Mouse (Mus musculus): ENCODE results near the gene Fam117a.

The Fam117a gene

GRCm38 (mm10) chr11:95330662-95331061, 6.2 kb upstream of the Fam117a start:
- no peak for DNase-seq (ENCODE audit: low spot score in 2 of 2)

GRCm38 (mm10) chr11:95333209-95333608, 3.6 kb upstream of the Fam117a start:
- DNase-seq (ENCODE audit: low spot score in 2 of 2) = no peak

DNA sequence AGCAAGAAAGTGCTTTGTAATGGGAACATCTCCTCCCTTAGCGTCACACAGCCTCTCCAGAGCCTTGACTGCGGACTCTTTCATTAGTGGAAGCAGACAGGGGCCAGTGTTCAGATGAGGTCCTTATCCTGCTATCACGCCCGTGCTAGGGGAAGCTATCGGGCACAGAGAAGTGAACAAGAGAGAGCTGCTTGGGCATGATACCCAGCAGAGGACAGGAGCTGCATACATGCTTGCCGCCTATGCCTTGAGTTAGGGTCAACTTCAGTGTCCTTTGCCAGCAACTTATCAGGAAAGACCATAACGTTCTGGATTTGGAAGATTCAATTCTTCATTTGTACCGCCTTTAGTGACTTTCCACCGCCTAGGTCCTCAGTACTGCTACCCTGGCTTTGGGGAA, 3.0 kb upstream of the Fam117a start:
- DNase-seq (ENCODE audit: low spot score in 2 of 2) = no peak

DNA sequence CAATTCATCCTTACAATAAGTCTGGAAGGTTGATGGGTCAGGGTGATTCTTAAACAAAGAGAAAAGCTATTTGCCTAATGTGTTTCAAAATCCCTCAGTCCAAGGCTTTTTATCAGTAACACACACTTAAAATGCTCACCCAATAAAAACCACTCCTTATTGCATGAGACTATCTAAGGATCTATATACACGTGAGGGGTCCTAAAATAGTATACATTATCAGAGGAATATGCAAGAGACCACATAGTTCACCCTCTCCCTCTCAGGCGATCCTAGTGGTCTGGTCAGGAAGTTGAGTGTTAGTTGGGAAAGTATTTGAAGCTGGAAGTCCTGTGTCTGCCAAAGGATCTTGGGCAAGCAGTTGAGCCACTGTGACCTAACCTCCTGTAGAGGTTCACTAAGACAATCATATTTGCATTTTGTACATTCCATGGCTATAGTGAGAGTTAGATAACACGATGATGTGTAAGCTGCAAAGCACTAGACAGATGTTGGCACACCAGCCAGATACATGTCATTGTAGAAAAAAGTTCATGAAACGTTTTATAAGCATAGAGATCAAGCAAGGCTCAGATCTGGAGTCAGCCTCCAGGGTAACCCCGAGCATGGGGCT, 2.3 kb upstream of the Fam117a start:
- no peak for DNase-seq (ENCODE audit: low spot score in 2 of 2)

GRCm38 (mm10) chr11:95337129-95337813, 453 bp downstream of the Fam117a start:
- DNase-seq (ENCODE audit: low spot score in 2 of 2) = peak; percentile 55 to 58

- no peak for DNase-seq (ENCODE audit: low spot score in 2 of 2)
Measured at GRCm38 (mm10) chr11:95337846-95338342, 1.1 kb downstream of the Fam117a start.

GRCm38 (mm10) chr11:95339471-95340021, 2.7 kb downstream of the Fam117a start:
- DNase-seq (ENCODE audit: low spot score in 2 of 2) = peak; percentile 39 to 60

DNA sequence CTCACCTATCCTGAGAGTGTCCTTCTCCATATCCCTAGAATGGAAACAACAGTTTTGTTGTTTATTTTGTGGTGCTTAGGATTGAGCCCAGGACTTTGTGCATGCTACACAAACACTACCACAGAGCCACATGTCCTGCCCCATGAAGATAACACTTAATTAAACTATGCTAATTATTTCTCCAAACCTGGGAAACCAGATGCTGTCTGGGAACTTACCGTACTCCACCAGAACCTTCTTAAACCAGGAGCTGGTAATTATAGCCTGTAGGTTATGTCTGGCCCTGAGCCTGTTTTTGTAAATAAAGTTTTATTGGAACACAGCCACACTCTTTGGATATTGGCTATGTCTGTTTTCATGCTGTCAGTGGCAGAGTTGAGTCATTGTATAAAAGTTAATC, 3.4 kb downstream of the Fam117a start:
- DNase-seq (ENCODE audit: low spot score in 2 of 2) = no peak

- DNase-seq (ENCODE audit: low spot score in 2 of 2) = no peak
Measured at GRCm38 (mm10) chr11:95340664-95341063, 3.8 kb downstream of the Fam117a start.

DNA sequence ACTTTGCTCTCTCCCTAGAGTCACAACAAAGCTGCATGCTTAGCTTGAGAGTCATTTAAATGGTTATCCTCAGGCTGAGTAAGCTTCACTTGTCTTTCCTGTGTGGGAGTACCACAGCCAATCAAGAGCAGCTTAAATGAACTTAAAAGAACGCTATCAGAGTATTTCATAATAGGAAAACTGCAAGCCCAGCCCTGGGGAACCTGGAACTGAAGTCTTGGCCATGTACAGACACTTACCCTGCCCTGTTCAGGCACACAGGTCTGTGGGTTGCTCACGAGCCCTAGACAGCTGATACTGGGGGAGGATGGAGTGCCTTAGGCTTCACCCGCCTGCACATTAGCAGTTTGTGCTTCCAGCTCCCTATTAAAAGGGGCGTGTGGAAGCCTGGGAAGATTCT, 6.4 kb downstream of the Fam117a start:
- DNase-seq (ENCODE audit: low spot score in 2 of 2) = no peak

DNA sequence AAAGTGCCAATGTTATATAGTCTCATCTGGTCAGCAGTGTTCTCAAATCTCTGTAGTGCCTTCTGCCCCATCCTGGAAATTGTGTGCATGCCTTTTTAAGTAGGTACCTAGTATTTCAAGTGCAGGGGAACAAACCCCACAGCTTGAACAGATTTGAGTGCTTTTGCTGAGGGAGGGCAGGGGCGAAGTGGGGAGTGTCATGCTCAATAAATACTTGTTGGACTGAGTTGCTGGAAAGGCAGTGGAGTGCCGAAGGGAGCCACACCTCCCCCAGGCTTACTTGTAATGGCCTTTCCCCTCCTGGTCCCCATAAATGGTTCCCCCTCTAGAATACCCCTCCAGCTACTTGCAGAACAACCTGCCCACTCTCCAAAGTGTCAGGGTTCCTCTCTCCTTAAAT, 7.4 kb downstream of the Fam117a start:
- no peak for DNase-seq (ENCODE audit: low spot score in 2 of 2)

- no peak for DNase-seq (ENCODE audit: low spot score in 2 of 2)
Measured at GRCm38 (mm10) chr11:95350289-95350688, 13.5 kb downstream of the Fam117a start.

- no peak for DNase-seq (ENCODE audit: low spot score in 2 of 2)
Measured at GRCm38 (mm10) chr11:95350960-95351359, 14.1 kb downstream of the Fam117a start.

- no peak for DNase-seq (ENCODE audit: low spot score in 2 of 2)
Measured at GRCm38 (mm10) chr11:95352686-95353085, 15.9 kb downstream of the Fam117a start.

- DNase-seq (ENCODE audit: low spot score in 2 of 2) = no peak
Measured at GRCm38 (mm10) chr11:95353226-95353625, 16.4 kb downstream of the Fam117a start.

DNA sequence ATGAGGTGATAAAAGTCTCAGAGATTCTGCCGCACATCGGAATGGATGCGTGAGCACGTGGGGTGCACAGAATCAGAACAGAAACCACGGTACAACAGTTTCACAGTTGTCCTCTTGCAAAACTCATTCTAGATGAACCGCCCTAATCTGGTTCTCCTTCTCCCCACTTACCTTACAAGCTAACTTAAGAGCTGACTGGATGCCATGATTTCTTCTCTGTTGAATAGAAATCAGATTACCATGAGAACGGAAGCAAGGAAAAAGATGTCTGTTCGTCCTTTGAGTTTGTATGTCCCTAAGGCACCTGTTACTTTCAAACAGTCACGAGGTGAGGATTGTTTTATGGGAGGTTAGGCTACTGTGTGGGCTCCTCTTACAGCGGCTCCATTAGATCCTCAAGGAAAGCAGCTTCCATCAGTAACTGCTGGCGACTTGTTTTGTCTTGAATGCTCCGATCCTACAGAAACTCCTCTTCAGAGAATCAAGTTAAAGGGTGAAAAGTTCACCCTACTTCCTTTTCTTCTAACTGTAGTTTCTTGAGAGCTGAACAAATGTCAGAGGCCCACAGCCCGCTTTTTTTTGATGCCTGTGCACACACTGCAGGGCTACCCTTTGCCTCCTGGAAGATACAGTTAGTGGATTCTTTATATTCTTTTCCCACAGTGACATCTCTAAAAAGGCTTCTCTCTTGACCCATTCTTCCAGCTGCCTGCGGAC, 17.6 kb downstream of the Fam117a start:
- DNase-seq (ENCODE audit: low spot score in 2 of 2) = no peak

DNA sequence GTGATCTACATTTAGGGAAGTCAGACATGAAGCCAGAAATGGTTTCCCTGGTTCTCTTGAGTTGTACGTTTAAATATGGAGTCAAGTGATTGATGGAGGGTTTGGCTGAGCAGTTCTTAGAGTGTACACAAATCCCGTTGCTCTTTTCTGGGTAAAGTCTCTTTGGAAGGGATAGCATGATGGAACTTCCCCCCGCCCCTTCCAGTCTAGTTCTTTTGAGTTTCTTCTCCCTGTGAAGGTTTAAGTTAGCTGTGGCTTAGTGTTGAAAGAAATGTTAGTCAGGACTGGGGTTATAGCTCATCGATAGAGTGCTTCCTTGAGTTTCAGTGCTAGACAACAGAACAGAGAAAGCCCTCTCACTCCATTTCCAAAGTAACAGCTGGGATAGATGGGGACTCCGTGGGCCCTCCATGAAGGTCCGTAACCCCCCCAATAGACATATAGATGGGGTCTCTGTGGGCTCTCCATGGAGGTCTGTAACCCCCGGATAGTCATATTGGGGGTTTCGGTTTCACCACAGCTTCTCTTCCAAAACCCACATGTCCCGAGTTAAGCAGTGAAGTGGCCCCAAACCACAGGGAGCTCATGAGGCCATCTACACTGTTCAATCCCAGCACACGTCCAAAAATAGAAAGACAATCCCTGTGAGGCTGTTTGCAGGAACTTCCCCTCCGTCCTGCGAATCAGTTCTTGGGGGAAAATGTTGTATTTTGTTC, 18.3 kb downstream of the Fam117a start:
- DNase-seq (ENCODE audit: low spot score in 2 of 2) = no peak

DNA sequence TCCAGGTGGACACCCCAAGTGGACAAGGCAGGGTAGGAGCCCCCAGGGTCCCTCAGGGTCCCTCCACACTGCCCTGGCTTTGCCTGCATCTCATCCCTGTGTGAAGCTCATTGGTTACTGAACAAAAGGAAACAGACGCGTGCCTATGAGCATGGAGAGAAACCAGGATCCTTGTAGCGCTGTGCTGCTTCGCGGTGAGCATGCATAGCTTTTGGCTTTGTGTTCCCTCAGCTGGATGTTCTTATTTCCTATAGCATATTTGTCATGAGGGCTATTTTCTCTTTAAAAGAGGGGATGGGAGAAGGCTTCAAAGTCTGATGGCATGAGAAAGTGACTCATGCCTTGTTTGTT, 18.8 kb downstream of the Fam117a start:
- DNase-seq (ENCODE audit: low spot score in 2 of 2) = no peak

DNA sequence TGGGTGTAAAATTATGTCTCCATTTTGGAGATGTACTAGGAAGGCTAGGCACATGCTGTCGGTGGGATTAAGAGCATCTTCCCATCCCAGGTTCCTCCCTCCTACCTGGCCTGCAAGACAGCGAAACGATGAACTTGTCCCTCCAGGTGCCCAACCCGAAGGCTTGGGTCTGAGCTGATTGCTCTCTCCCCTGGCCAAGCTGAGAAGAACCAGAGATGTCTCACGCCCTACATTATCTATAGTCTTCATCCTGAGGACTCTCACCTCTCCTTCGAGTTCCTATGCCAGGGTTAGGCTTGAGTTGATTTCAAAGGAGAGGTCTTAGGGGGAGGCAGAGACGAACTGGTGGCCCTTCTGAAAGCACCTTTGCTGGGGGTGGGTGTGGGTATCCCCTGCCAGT, 19.2 kb downstream of the Fam117a start:
- no peak for DNase-seq (ENCODE audit: low spot score in 2 of 2)

DNA sequence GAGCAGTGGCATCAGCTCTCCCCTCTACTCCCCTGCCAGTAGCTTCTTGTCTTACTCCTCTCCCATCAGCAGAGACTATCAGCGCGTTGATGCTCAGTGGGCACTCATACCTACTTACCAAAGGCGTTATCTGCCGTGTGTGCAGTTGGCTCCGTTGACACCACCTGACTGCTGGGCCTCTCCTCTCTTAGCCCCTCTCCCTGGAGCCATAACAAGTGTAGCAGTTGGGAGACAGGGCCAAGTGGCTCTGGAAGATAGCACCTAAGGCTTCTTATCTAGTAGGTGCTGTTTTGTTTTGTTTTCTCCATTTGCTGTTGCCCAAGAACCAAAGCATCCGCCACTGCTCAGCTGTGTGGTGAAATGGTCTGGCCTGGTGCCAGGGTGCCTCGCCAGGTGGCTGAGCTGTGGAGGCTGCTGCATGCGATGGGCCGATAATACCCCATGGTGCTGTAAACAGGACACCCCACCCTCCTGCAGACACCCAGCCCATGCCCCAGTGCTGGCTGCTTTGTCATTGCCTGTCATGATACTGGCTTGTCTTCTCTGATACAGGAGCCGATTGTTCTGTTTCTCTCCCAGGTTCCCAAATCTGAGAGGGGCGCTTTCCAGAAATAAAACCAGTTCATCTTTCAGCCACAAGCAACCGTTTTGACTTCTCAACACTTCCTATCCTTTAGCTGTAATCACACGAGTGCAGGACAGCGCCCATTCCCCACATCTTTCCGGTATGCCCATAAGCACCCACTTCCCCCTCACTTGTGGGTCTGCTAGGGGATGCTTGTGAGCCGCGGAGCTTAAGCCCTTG, 19.9 kb downstream of the Fam117a start:
- DNase-seq (ENCODE audit: low spot score in 2 of 2) = peak; percentile 91 to 95

DNA sequence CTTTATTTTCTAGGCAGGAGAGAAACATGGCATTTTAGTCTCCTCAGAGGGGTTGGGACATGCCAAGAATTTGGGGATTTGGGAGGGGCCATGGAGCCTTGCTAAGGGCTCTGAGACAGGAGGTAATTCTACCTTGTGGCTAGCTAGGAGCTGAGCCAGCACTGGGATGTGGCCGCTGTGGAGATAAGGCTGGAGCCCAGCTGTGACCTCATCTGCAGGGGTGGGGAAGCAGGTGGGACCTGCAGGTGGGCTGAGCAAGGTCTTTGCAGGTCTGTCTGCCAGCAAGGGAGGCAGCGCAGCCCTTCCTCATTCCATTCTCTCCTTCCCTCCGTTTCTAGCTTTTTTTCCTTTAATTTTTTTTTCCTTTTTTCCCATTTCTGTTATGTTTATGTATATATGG, 21.4 kb downstream of the Fam117a start:
- DNase-seq (ENCODE audit: low spot score in 2 of 2) = no peak

Data from spleen, postnatal 14 days (tissue).